Mouse (Mus musculus): ENCODE measurements at regions not wholly inside any gene's neighbourhood (a gene's known extent, or its start where the extent isn't known, plus 50 kb on each side); places are given as distances from the start of the nearest gene placed in this dataset.

- DNase-seq = no peak
Observed at GRCm38 (mm10) chr17:7467638-7468037, 82.4 kb upstream of the Unc93a2 start.

GRCm38 (mm10) chr17:7464901-7465300 is 79.6 kb upstream of the Unc93a2 start:
- no peak for DNase-seq

- DNase-seq = no peak
Observed at GRCm38 (mm10) chr17:7461164-7461563, 75.9 kb upstream of the Unc93a2 start.

- DNase-seq = no peak
Observed at GRCm38 (mm10) chr17:7456939-7457338, 71.7 kb upstream of the Unc93a2 start.

GRCm38 (mm10) chr17:7443822-7444221 is 58.6 kb upstream of the Unc93a2 start:
- DNase-seq = peak; percentile 5

- DNase-seq = no peak
Observed at GRCm38 (mm10) chr17:7435075-7435474, 49.8 kb upstream of the Unc93a2 start.

All from cerebellum, adult 9-10 months (tissue).